Mouse (Mus musculus) stomach, embryonic 14.5 days (tissue): ENCODE results near the gene Nr6a1. TPM values are rescaled to one million over a fixed set of nuclear protein-coding genes. Genes with fewer than 3 reads are reported as not detected.
A peak's percentile ranks its signal among the peaks of the same experiment; 100 is the strongest.

Experiments used
- ATAC-seq: fragments of 200-750 bp; cut with Nextera tagmentation; 2 replicates; pipeline ENCODE4 v1.8.0; 2017; ENCODE audit warnings: low read depth, moderate TSS enrichment; ENCODE audit not compliant: insufficient number of reproducible peaks, insufficient read depth, low FRiP score
- H3K27ac ChIP-seq: fragments of 300-500 bp; sonication (generic); 2 replicates; pipeline ENCODE4 v1.5.1; 2014; ENCODE audit warnings: mild to moderate bottlenecking, low read length, moderate library complexity, mixed read lengths
- H3K27me3 ChIP-seq: fragments of 300-500 bp; sonication (generic); 2 replicates; pipeline ENCODE4 v1.6.1; 2014; ENCODE audit warnings: low read length, control low read depth, mixed read lengths; ENCODE audit not compliant: control insufficient read depth, insufficient read depth
- H3K36me3 ChIP-seq: fragments of 300-500 bp; sonication (generic); 2 replicates; pipeline ENCODE4 v1.6.1; 2014; ENCODE audit warnings: mild to moderate bottlenecking, control low read depth, low read length, moderate library complexity, mixed read lengths; ENCODE audit not compliant: control insufficient read depth, insufficient read depth
- H3K4me1 ChIP-seq: fragments of 300-500 bp; sonication (generic); 2 replicates; pipeline ENCODE4 v1.6.1; 2014; ENCODE audit warnings: low read length, control low read depth, mixed read lengths; ENCODE audit not compliant: control insufficient read depth, insufficient read depth
- H3K4me2 ChIP-seq: fragments of 300-500 bp; sonication (generic); replicated peaks from 2 replicates; pipeline ENCODE4 v1.6.1; 2014; ENCODE audit warnings: low read depth, low read length, control low read depth
- H3K4me3 ChIP-seq: fragments of 300-500 bp; sonication (generic); 2 replicates; pipeline ENCODE4 v1.5.1; 2014; ENCODE audit warnings: low read depth, low read length, control low read depth
- H3K9ac ChIP-seq: fragments of 300-500 bp; sonication (generic); replicated peaks from 2 replicates; pipeline ENCODE4 v1.6.1; 2014; ENCODE audit warnings: low read depth, mild to moderate bottlenecking, control low read depth, low read length, moderate library complexity, mixed read lengths
- H3K9me3 ChIP-seq: fragments of 300-500 bp; sonication (generic); 2 replicates; pipeline ENCODE4 v1.6.1; 2016; ENCODE audit warnings: low read depth, low read length, control low read depth; ENCODE audit not compliant: control insufficient read depth
- WGBS: fragments of 180-500 bp; shearing (Covaris S2); extraction: QIAGEN DNeasy Blood & Tissue Kit; methylation state at CpG from one replicate; pipeline ENCODE4 v1.1.7; 2014; 5-methylcytosine and 5-hydroxymethylcytosine counted together
- polyA plus RNA-seq: library from polyadenylated mRNA; unstranded; fragments of >200 nt; fragmentation: Nextera tagmentation; extraction: Ambion mirVana; gene quantifications from 2 replicates; pipeline ENCODE4 v1.2.1, GENCODE M21; 2014

The Nr6a1 gene
- polyA plus RNA-seq, 1 experiment from 2014 or later, result 2.6 TPM

DNA sequence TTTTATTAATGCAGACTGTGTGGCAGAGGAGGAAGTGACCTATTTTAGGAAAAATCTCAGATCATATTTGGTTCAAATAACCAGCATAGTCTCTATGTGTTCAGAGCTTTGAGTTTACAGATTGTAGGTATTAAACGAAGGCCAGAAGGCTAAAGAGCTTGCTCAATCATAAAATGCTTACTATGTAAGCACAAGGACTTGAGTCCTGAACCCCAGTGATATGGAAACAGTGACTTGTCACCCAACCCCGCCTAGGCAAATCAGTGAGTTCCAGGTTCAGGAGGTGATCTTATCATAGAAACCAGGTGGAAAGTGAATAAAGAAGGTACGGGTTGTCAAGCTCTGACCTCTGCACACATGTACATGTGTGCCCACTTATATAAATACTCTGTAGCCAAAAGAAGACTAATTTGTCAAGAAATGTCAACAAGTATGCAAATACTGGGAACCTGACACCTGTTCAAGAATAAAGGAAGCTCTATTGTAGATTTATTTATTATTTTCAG, 99.6 kb downstream of the Nr6a1 start:
- H3K27me3 ChIP-seq, result no peaks in the 10 kb centered on the region

DNA sequence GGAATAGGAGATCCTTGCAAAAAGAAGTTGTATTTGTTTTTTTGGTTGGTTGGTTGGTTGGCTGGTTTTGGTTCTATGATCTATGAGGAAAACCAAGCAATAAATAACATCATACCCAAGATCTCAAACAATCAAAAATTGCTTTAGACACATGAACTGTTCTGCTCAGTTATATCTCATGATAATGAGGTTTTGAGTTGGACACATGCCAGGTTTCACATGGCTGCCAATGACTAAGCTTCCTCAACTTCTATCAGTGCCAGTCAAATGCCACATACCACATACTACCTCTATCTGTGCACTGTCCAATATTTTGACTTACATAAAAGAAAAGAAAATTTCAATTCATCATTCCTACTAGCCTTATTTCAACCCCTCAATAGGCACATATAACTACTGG, 101.3 kb downstream of the Nr6a1 start:
- no peak overlapping the region for H3K4me3 ChIP-seq
- peaks cover 3% of the 10 kb centered on the region; the same call in 1 of the 2 replicates for H3K36me3 ChIP-seq
- H3K4me2 ChIP-seq, result no peak overlapping the region
- H3K9ac ChIP-seq, result no peak overlapping the region
- H3K9me3 ChIP-seq, result no peaks in the 10 kb centered on the region
- H3K27me3 ChIP-seq, result no peaks in the 10 kb centered on the region
- no peak for ATAC-seq
- H3K4me1 ChIP-seq, result no peaks in the 10 kb centered on the region; the same call in 1 of the 2 replicates
- H3K27ac ChIP-seq, result no peak overlapping the region

More for the DNA sequence above, 99.6 kb downstream of the Nr6a1 start:
- no peak overlapping the region for H3K9ac ChIP-seq
- H3K4me3 ChIP-seq, result no peak overlapping the region
- H3K36me3 ChIP-seq, result peaks cover 3% of the 10 kb centered on the region; the same call in 1 of the 2 replicates
- no peaks in the 10 kb centered on the region for H3K9me3 ChIP-seq
- ATAC-seq, result peak; percentile 21; the same call in 1 of the 2 replicates
- no peak overlapping the region for H3K27ac ChIP-seq
- 44% methylated on average over 3 of the region's 3 CpGs for WGBS
- no peaks in the 10 kb centered on the region; the same call in 1 of the 2 replicates for H3K4me1 ChIP-seq
- no peak overlapping the region for H3K4me2 ChIP-seq

DNA sequence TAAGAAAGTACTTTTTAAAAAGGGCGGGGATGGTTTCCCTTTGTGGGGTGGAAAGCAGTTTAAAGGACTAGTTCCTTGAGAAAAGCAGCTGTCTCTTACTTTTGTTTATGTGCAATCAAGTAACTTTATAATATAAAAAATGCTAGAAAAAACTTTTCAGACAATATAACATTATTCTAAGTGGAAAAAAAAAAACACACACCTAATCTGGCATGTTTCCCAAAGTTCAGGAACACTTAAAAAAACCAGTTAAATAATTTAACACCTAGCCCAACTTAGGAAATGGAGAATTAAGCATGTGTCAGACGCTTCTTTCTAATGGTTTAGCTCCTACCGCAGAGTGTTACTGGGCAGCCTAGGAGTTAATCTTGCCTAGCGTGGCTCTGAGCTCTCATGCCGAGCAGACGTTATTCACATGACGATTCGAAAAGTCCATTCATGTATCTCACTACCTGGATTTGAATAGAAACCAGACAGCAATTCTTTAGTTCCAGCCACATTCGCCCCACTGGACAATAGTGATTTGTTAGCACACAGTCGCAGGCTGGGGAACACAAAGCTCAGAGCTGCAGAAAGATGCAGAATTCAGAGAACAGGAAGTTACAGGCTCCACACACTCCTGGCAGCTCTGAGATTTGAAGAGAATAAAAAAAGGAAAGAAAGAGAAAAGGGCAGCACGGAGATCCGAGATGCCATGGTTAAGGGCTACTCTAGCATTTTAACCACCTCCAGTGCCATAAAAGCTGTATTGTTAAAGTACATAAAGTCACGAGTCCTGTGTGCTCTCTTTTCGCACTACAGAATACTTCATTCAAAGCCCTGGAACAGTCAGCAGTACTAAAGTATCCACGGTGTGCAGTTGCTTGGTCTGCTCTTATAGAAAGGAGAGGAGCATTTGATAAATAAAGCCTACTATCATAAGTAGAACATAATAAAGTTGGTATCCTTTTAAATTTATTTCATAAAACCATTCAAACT, 102.4 kb downstream of the Nr6a1 start:
- ATAC-seq, result no peak
- peak overlapping the region; percentile 39 for H3K9ac ChIP-seq
- H3K27me3 ChIP-seq, result no peaks in the 10 kb centered on the region
- H3K4me2 ChIP-seq, result peak overlapping the region; percentile 71
- H3K4me3 ChIP-seq, result peak overlapping the region; percentile 59
- no peaks in the 10 kb centered on the region for H3K9me3 ChIP-seq
- H3K27ac ChIP-seq, result peak overlapping the region; percentile 89
- H3K36me3 ChIP-seq, result no peaks in the 10 kb centered on the region
- 4% methylated on average over 15 of the region's 15 CpGs for WGBS
- H3K4me1 ChIP-seq, result no peaks in the 10 kb centered on the region; the same call in 1 of the 2 replicates

DNA sequence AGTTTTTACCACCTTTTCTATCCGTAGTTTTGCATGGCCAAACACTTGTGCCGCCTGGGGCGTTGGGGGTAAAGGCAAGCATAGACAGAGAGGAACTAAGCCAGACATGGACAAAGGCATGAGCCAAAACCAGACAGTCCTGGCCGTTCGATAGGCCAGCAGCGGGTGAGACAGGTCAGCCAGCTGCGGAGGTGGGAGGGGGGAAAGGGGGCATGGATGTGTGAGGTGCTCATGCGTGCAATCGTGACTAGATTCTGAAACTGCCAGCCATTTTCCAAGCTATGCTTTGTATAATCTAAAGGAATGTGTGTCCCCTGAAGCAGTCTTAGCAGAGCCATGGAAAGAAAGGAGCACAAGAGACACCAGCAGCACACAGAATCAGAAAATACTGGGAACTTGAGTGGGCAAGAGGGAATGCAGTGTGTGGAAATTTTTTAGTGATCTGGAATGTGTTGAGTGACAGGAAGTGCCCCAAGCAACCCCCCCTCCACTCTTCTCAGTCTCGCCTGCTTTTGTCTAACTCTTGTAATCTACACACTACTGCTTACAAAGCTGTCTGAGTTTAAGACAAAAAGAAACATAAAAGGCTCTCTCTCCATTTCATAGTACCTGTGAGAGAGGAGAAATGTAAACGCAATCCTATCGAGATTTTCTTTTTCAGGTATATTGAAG, 103.4 kb downstream of the Nr6a1 start:
- Histone ChIP-seq H3K9me3 (no peaks in the 10 kb centered on the region), H3K4me2 (peak overlapping the region; percentile 71), H3K4me3 (peak overlapping the region; percentile 59), H3K27ac (peak overlapping the region; percentile 96), H3K36me3 (no peaks in the 10 kb centered on the region), H3K9ac (peak overlapping the region; percentile 59), H3K27me3 (no peaks in the 10 kb centered on the region), H3K4me1 (no peaks in the 10 kb centered on the region; the same call in 1 of the 2 replicates)
- peak; percentile 72; the same call in 1 of the 2 replicates for ATAC-seq
- WGBS, result 1% methylated on average over 12 of the region's 12 CpGs

DNA sequence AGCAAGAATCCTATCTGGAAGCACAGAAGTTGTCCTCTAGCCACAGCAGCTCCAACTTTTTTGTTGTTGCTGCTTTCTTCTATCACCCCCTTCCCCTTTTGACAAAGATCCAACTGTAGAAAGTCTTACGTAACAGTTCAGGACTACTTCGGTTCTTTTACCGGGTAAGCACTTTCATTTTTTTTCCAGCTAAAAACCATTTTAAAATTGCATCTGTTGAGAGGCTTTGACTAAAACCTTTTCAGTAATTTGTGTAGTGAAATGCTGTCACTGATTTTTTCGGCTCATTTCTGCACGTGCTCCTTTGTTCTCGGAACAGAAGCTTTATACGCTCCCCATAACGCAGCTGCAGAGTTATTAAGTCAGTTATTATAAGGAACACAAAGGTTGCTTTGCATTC, 104.1 kb downstream of the Nr6a1 start:
- Histone ChIP-seq H3K27ac (peak overlapping the region; percentile 96), H3K4me1 (no peaks in the 10 kb centered on the region; the same call in 1 of the 2 replicates), H3K4me2 (peak overlapping the region; percentile 71), H3K36me3 (no peaks in the 10 kb centered on the region), H3K9ac (peak overlapping the region; percentile 59), H3K27me3 (no peaks in the 10 kb centered on the region), H3K9me3 (no peaks in the 10 kb centered on the region), H3K4me3 (peak overlapping the region; percentile 59)
- ATAC-seq, result no peak
- WGBS, result 3% methylated on average over 8 of the region's 8 CpGs

DNA sequence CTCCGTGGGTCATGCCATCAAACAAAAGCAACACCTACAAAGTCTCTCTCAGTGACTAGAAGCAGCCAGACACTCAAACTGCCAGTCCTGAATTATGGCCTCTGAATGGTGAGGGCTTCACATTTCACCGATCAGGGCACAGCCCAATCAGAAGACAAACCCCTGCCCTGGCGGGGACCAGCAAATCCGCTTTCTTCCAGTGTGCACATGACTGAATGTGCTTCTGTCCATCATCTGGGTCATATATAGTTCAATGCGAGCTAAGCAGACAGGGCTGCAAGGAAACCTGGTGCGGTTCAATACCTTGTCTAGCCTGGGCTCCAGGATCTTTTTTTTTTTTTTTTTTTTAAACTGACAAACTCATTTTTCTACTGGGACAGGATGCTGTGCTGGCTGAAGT, 104.5 kb downstream of the Nr6a1 start:
- Histone ChIP-seq H3K27me3 (no peaks in the 10 kb centered on the region), H3K27ac (peak overlapping the region; percentile 96), H3K9me3 (no peaks in the 10 kb centered on the region), H3K36me3 (no peaks in the 10 kb centered on the region), H3K4me1 (no peaks in the 10 kb centered on the region; the same call in 1 of the 2 replicates), H3K4me2 (peak overlapping the region; percentile 71), H3K4me3 (peak overlapping the region; percentile 59), H3K9ac (peak overlapping the region; percentile 59; the same call in 1 of the 2 replicates)
- ATAC-seq, result peak; percentile 92
- under 1% methylated on average over 6 of the region's 6 CpGs for WGBS

DNA sequence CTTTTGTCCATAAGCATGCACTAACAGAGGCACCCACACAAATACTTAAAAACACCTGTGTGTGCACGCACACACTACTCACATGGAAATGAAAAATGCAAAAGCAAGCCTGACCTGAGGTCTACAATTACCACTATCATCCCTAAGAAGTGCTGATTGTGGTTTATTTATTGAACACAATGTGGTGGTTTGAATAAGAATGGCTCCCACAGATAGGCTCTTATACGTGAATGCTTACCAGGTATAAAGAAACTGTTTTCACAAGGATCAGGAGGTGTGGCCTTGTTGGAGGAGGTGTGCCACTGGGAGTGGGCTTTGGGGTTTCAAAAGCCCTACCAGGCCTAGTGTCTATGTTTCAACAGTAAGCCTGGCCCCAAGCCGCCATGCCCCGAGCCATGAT, 110.0 kb downstream of the Nr6a1 start:
- ATAC-seq, result no peak
- no peak overlapping the region for H3K27ac ChIP-seq
- no peak overlapping the region for H3K4me3 ChIP-seq
- no peak overlapping the region for H3K9ac ChIP-seq
- no peak overlapping the region for H3K4me2 ChIP-seq
- no peaks in the 10 kb centered on the region for H3K4me1 ChIP-seq
- H3K9me3 ChIP-seq, result no peaks in the 10 kb centered on the region
- H3K27me3 ChIP-seq, result no peaks in the 10 kb centered on the region
- 77% methylated on average over 4 of the region's 4 CpGs for WGBS
- no peaks in the 10 kb centered on the region for H3K36me3 ChIP-seq

DNA sequence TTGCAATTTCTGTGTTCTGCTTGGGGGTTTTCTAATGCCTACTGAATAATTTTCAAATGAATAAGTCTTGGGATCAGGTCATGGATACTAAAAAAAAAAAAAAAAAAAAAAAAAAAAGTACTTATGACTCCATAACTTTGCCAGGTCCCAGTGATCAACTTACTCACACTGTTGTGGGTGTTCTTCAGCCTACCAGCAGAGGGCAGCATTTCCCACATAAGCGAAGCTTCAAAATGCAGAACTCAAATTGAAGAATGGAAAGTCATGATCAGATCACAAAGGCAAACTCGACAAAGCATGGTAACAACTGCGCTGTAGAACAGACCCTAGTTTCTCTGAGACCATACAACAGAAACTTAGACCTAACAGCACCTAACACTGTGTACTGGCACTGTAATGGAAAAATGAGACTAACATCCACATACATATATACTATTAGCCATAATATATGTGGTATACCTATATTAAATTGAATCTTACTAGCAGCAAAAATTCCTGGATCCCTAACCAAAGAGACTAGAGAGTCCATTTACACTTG, 130.3 kb downstream of the Nr6a1 start:
- no peaks in the 10 kb centered on the region for H3K36me3 ChIP-seq
- no peaks in the 10 kb centered on the region for H3K27me3 ChIP-seq
- H3K9ac ChIP-seq, result no peak overlapping the region
- no peak overlapping the region for H3K4me3 ChIP-seq
- no peak overlapping the region for H3K4me2 ChIP-seq
- WGBS, result 17% methylated on average over 3 of the region's 3 CpGs
- no peak for ATAC-seq
- no peaks in the 10 kb centered on the region for H3K4me1 ChIP-seq
- no peak overlapping the region for H3K27ac ChIP-seq
- no peaks in the 10 kb centered on the region for H3K9me3 ChIP-seq
